Mouse (Mus musculus): ENCODE measurements around the gene Grhl1. TPM values are rescaled to one million over a fixed set of nuclear protein-coding genes. Genes with fewer than 3 reads are reported as not detected.
"Not testable (repeated sequence)": the region's sequence is repeated elsewhere in the genome, so short reads cannot be mapped to it uniquely, and the experiment has no call there.

Grhl1 gene
- polyA plus RNA-seq, 1 experiment, result 0.41 TPM

DNA sequence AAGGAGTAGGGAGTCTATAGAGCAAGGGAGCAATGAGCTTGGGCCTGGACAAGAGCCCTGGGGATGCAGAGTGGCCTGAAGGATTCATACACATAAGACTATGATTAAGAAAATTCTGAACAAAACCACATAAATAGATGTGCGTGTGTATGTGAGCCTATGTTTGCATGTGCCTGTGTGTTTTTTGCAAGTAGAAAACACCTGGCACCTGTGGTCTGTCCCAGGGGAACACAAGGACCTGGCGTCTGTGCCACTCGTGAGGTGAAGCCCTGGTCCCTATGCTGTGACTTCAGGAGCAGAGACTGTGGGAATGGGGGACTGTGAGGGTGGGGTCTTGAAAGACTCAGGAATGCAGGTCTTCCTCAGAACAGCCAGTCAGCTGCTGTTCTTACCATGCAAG is 62.6 kb downstream of the Grhl1 start:
- Histone ChIP-seq H3K36me3 (ENCODE audit: control insufficient read depth, insufficient read depth) (no peaks in the 10 kb centered on the region), H3K4me2 (ENCODE audit: low read depth) (peak overlapping the region; percentile 2), H3ac (ENCODE audit: control insufficient read depth, insufficient read length) (no peak overlapping the region), H3K4me3 (no peak overlapping the region), H3K27me3 (ENCODE audit: control insufficient read depth, insufficient read depth, insufficient read length) (no peaks in the 10 kb centered on the region), H3K79me2 (ENCODE audit: control insufficient read depth, insufficient read depth) (no peaks in the 10 kb centered on the region)
- TF ChIP-seq MYOG (IDR thresholded peaks at IDR 0.05; ENCODE audit: control insufficient read depth in 1 of 3, insufficient read depth in 1 of 3, insufficient read length in 2 of 3, low read depth in 2 of 3) (no peak), CEBPB (IDR thresholded peaks at IDR 0.05; ENCODE audit: insufficient read depth, poor library complexity, severe bottlenecking) (no peak), E2F4 (IDR thresholded peaks at IDR 0.05; ENCODE audit: insufficient read depth) (no peak), TCF3 (IDR thresholded peaks at IDR 0.05; ENCODE audit: insufficient read length, low read depth) (no peak), REST (IDR thresholded peaks at IDR 0.05; ENCODE audit: insufficient read depth, insufficient read length) (no peak), TCF12 (IDR thresholded peaks at IDR 0.05; ENCODE audit: insufficient read depth, poor library complexity, severe bottlenecking) (no peak), USF1 (IDR thresholded peaks at IDR 0.05; ENCODE audit: low read depth) (no peak), MAX (IDR thresholded peaks at IDR 0.05; ENCODE audit: low read depth) (no peak), POLR2A (IDR thresholded peaks at IDR 0.05; ENCODE audit: insufficient read length, low read depth) (no peak), MYOD1 (IDR thresholded peaks at IDR 0.05; ENCODE audit: control insufficient read depth in 1 of 3, insufficient read length in 2 of 3, low read depth in 2 of 3) (no peak), SRF (IDR thresholded peaks at IDR 0.05; ENCODE audit: control insufficient read depth, insufficient read length, low read depth) (no peak), POLR2AphosphoS2 (IDR thresholded peaks at IDR 0.05; ENCODE audit: insufficient read length, low read depth) (no peak)

DNA sequence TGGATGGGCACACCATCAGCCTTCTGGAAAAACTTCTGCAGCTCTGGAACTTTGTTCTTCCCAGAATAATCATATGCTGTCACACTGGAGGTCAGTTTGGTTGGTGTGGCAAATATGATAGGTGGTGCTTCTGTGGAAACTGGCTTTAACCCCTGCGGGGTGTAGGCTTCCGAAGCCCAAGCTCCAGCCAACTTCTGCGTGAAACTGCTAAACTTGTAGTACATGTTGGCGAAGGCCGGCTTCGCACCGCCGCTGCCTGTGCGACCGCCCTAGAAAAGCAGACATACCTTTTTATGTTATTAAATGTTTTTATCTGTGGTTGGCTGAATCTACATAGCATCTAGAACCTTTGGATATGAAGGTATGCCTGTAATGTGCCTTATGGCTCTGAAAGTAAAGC is 66.7 kb downstream of the Grhl1 start:
- not testable (repeated sequence) for H3ac ChIP-seq (ENCODE audit: control insufficient read depth, insufficient read length); H3K36me3 ChIP-seq (ENCODE audit: control insufficient read depth, insufficient read depth); H3K79me2 ChIP-seq (ENCODE audit: control insufficient read depth, insufficient read depth); H3K27me3 ChIP-seq (ENCODE audit: control insufficient read depth, insufficient read depth, insufficient read length); H3K4me2 ChIP-seq (ENCODE audit: low read depth); H3K4me3 ChIP-seq

GRCm38 (mm10) chr12:24642370-24642802 is 70.3 kb downstream of the Grhl1 start:
- Histone ChIP-seq H3K36me3 (ENCODE audit: control insufficient read depth, insufficient read depth) (no peaks in the 10 kb centered on the region), H3ac (ENCODE audit: control insufficient read depth, insufficient read length) (no peak overlapping the region), H3K27me3 (ENCODE audit: control insufficient read depth, insufficient read depth, insufficient read length) (no peaks in the 10 kb centered on the region), H3K4me2 (ENCODE audit: low read depth) (peak overlapping the region; percentile 18), H3K4me3 (no peak overlapping the region), H3K79me2 (ENCODE audit: control insufficient read depth, insufficient read depth) (no peaks in the 10 kb centered on the region)
- peak in 1 of 3 experiments; percentile 41 for TF ChIP-seq MYOG (IDR thresholded peaks at IDR 0.05; ENCODE audit: control insufficient read depth in 1 of 3, insufficient read depth in 1 of 3, insufficient read length in 2 of 3, low read depth in 2 of 3)
- TF ChIP-seq E2F4 (IDR thresholded peaks at IDR 0.05; ENCODE audit: insufficient read depth), result no peak
- TF ChIP-seq MYOD1 (IDR thresholded peaks at IDR 0.05; ENCODE audit: control insufficient read depth in 1 of 3, insufficient read length in 2 of 3, low read depth in 2 of 3), result peak in 1 of 3 experiments; percentile 35
- TF ChIP-seq MAX (IDR thresholded peaks at IDR 0.05; ENCODE audit: low read depth), result no peak
- no peak for TF ChIP-seq CEBPB (IDR thresholded peaks at IDR 0.05; ENCODE audit: insufficient read depth, poor library complexity, severe bottlenecking)
- TF ChIP-seq POLR2AphosphoS2 (IDR thresholded peaks at IDR 0.05; ENCODE audit: insufficient read length, low read depth), result no peak

- no peak overlapping the region for H3ac ChIP-seq (ENCODE audit: control insufficient read depth, insufficient read length)
- no peaks in the 10 kb centered on the region for H3K27me3 ChIP-seq (ENCODE audit: control insufficient read depth, insufficient read depth, insufficient read length)
- TF ChIP-seq USF1 (IDR thresholded peaks at IDR 0.05; ENCODE audit: low read depth), result no peak
- no peak for TF ChIP-seq TCF12 (IDR thresholded peaks at IDR 0.05; ENCODE audit: insufficient read depth, poor library complexity, severe bottlenecking)
- no peak for TF ChIP-seq MAX (IDR thresholded peaks at IDR 0.05; ENCODE audit: low read depth)
- TF ChIP-seq E2F4 (IDR thresholded peaks at IDR 0.05; ENCODE audit: insufficient read depth), result no peak
- TF ChIP-seq CEBPB (IDR thresholded peaks at IDR 0.05; ENCODE audit: insufficient read depth, poor library complexity, severe bottlenecking), result no peak
- no peak overlapping the region for H3K4me3 ChIP-seq
- H3K4me2 ChIP-seq (ENCODE audit: low read depth), result no peak overlapping the region
- no peaks in the 10 kb centered on the region for H3K36me3 ChIP-seq (ENCODE audit: control insufficient read depth, insufficient read depth)
- H3K79me2 ChIP-seq (ENCODE audit: control insufficient read depth, insufficient read depth), result no peaks in the 10 kb centered on the region
Observed at GRCm38 (mm10) chr12:24644125-24644571, 72.1 kb downstream of the Grhl1 start.

- H3K36me3 ChIP-seq (ENCODE audit: control insufficient read depth, insufficient read depth), result no peaks in the 10 kb centered on the region
- H3K27me3 ChIP-seq (ENCODE audit: control insufficient read depth, insufficient read depth, insufficient read length), result no peaks in the 10 kb centered on the region
- no peak overlapping the region for H3K4me3 ChIP-seq
- no peak overlapping the region for H3K4me2 ChIP-seq (ENCODE audit: low read depth)
- H3K79me2 ChIP-seq (ENCODE audit: control insufficient read depth, insufficient read depth), result no peaks in the 10 kb centered on the region
- H3ac ChIP-seq (ENCODE audit: control insufficient read depth, insufficient read length), result no peak overlapping the region
- no peak for TF ChIP-seq TCF12 (IDR thresholded peaks at IDR 0.05; ENCODE audit: insufficient read depth, poor library complexity, severe bottlenecking)
- TF ChIP-seq SRF (IDR thresholded peaks at IDR 0.05; ENCODE audit: control insufficient read depth, insufficient read length, low read depth), result no peak
- peak in 1 of 3 experiments; percentile 5 for TF ChIP-seq MYOD1 (IDR thresholded peaks at IDR 0.05; ENCODE audit: control insufficient read depth in 1 of 3, insufficient read length in 2 of 3, low read depth in 2 of 3)
- no peak for TF ChIP-seq MYOG (IDR thresholded peaks at IDR 0.05; ENCODE audit: control insufficient read depth in 1 of 3, insufficient read depth in 1 of 3, insufficient read length in 2 of 3, low read depth in 2 of 3)
- TF ChIP-seq POLR2A (IDR thresholded peaks at IDR 0.05; ENCODE audit: insufficient read length, low read depth), result no peak
- TF ChIP-seq CEBPB (IDR thresholded peaks at IDR 0.05; ENCODE audit: insufficient read depth, poor library complexity, severe bottlenecking), result no peak
- TF ChIP-seq E2F4 (IDR thresholded peaks at IDR 0.05; ENCODE audit: insufficient read depth), result no peak
Observed at GRCm38 (mm10) chr12:24645901-24646300, 73.8 kb downstream of the Grhl1 start.
